Mouse (Mus musculus) liver, embryonic 15.5 days (tissue): ENCODE results near the gene Ccdc43. TPM values are rescaled to one million over a fixed set of nuclear protein-coding genes. Genes with fewer than 3 reads are reported as not detected.
"Not testable (repeated sequence)": the region's sequence is repeated elsewhere in the genome, so short reads cannot be mapped to it uniquely, and the experiment has no call there.

Source experiments
- ATAC-seq: fragments of 200-750 bp; cut with Nextera tagmentation; 2 replicates; pipeline ENCODE4 v1.8.0; 2017; ENCODE audit warnings: moderate number of reproducible peaks, mild to moderate bottlenecking, moderate library complexity; ENCODE audit not compliant: insufficient read depth
- H3K27ac ChIP-seq: fragments of 300-500 bp; sonication (generic); replicated peaks from 2 replicates; pipeline ENCODE4 v1.5.1; 2015; ENCODE audit warnings: mild to moderate bottlenecking, inconsistent platforms
- H3K27me3 ChIP-seq: fragments of 300-500 bp; sonication (generic); 2 replicates; pipeline ENCODE4 v1.6.1; 2015; ENCODE audit warnings: mild to moderate bottlenecking, inconsistent platforms
- H3K36me3 ChIP-seq: fragments of 300-500 bp; sonication (generic); replicated peaks from 2 replicates; pipeline ENCODE4 v1.6.1; 2015; ENCODE audit warnings: moderate library complexity, mild to moderate bottlenecking, inconsistent platforms
- H3K4me1 ChIP-seq: fragments of 300-500 bp; sonication (generic); replicated peaks from 2 replicates; pipeline ENCODE4 v1.6.1; 2015; ENCODE audit warnings: inconsistent platforms
- H3K4me2 ChIP-seq: fragments of 300-500 bp; sonication (generic); 2 replicates; pipeline ENCODE4 v1.6.1; 2015; ENCODE audit warnings: moderate library complexity, mild to moderate bottlenecking, inconsistent platforms
- H3K4me3 ChIP-seq: fragments of 300-500 bp; sonication (generic); replicated peaks from 2 replicates; pipeline ENCODE4 v1.5.1; 2015; ENCODE audit warnings: mild to moderate bottlenecking, inconsistent platforms
- H3K9ac ChIP-seq: fragments of 300-500 bp; sonication (generic); 2 replicates; pipeline ENCODE4 v1.6.1; 2015; ENCODE audit warnings: moderate library complexity, mild to moderate bottlenecking, inconsistent platforms
- H3K9me3 ChIP-seq: fragments of 300-500 bp; sonication (generic); replicated peaks from 2 replicates; pipeline ENCODE4 v1.6.1; 2016; ENCODE audit warnings: inconsistent platforms
- WGBS: fragments of 180-500 bp; shearing (Covaris S2); methylation state at CpG from one replicate; pipeline ENCODE4 v1.1.7; 2015; ENCODE audit warnings: mixed read lengths; ENCODE audit not compliant: insufficient replicate concordance; 5-methylcytosine and 5-hydroxymethylcytosine counted together
- polyA plus RNA-seq: library from polyadenylated mRNA; unstranded; fragments of >200 nt; fragmentation: Nextera tagmentation; extraction: Ambion mirVana; gene quantifications from 2 replicates; pipeline ENCODE4 v1.2.1, GENCODE M21; 2015

Ccdc43 gene
- polyA plus RNA-seq, 1 experiment from 2014 or later = 13.6 TPM

GRCm38 (mm10) chr11:102731366-102731765 is 33.8 kb upstream of the Ccdc43 start:
- no peak overlapping the region for H3K9ac ChIP-seq
- H3K36me3 ChIP-seq = no peaks in the 10 kb centered on the region
- 0 out of 2 replicates have a peak, but pooled peaks cover 4% of the 10 kb centered on the region for H3K27me3 ChIP-seq
- 28% methylated on average over 6 of the region's 6 CpGs for WGBS
- H3K9me3 ChIP-seq = no peaks in the 10 kb centered on the region
- no peak overlapping the region for H3K4me3 ChIP-seq
- no peak overlapping the region for H3K27ac ChIP-seq
- no peak overlapping the region for H3K4me2 ChIP-seq
- H3K4me1 ChIP-seq = no peaks in the 10 kb centered on the region
- ATAC-seq = no peak

DNA sequence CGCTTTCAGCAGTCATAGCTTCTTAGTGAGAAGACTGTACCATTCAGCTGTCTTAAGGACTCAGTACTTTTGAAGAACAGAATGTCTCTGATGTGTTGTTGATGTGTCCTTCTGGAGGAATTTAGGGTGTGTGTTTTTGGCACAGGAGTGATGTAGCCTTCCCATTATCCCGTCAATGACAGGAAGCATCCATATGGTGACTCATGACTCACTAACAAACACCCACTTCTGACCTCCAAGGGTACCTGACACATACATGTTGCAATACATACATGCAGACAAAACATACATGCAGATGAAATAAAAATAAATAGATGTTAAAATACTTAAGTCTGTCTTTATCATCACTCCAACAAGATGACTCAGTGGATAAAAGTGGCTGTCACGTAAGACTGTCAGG is 32.3 kb upstream of the Ccdc43 start:
- no peak overlapping the region for H3K4me2 ChIP-seq
- 72% methylated on average over 3 of the region's 3 CpGs for WGBS
- H3K27me3 ChIP-seq = 0 out of 2 replicates have a peak, but pooled peaks cover 7% of the 10 kb centered on the region
- H3K36me3 ChIP-seq = no peaks in the 10 kb centered on the region
- H3K27ac ChIP-seq = no peak overlapping the region
- H3K9ac ChIP-seq = no peak overlapping the region
- no peaks in the 10 kb centered on the region for H3K9me3 ChIP-seq
- H3K4me3 ChIP-seq = no peak overlapping the region
- no peak for ATAC-seq
- no peaks in the 10 kb centered on the region for H3K4me1 ChIP-seq

DNA sequence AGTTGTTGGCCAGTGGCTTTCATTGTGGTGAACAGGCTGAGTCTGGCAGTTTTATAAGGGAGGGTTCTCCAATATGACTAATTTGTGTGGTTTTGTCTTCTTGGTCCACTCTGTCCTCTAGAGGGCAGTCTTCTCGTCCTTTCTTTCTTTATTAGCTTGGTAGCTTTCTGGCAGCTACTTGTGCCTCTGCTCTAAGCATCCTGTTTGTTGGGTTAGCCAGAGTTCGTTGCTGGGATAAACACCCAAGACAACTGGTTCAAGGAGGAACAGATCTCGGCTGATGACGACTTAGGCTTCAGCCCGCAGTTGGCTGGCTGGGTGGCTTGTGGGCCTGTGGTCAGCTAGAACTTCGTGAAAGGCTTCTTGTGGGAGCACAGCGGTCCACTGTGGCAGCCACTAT is 31.0 kb upstream of the Ccdc43 start:
- ATAC-seq = no peak
- Histone ChIP-seq H3K27ac (no peak overlapping the region), H3K4me2 (no peak overlapping the region), H3K9ac (no peak overlapping the region), H3K27me3 (0 out of 2 replicates have a peak, but pooled peaks cover 10% of the 10 kb centered on the region), H3K36me3 (no peaks in the 10 kb centered on the region), H3K9me3 (no peaks in the 10 kb centered on the region), H3K4me3 (no peak overlapping the region), H3K4me1 (no peaks in the 10 kb centered on the region)
- 30% methylated on average over 7 of the region's 7 CpGs for WGBS

GRCm38 (mm10) chr11:102725574-102725973 is 28.0 kb upstream of the Ccdc43 start:
- Histone ChIP-seq H3K4me2 (no peak overlapping the region), H3K36me3 (no peaks in the 10 kb centered on the region), H3K27me3 (0 out of 2 replicates have a peak, but pooled peaks cover 6% of the 10 kb centered on the region), H3K9ac (no peak overlapping the region), H3K27ac (no peak overlapping the region), H3K4me3 (no peak overlapping the region), H3K9me3 (no peaks in the 10 kb centered on the region), H3K4me1 (no peaks in the 10 kb centered on the region)
- WGBS = 25% methylated on average over 3 of the region's 3 CpGs
- ATAC-seq = no peak

DNA sequence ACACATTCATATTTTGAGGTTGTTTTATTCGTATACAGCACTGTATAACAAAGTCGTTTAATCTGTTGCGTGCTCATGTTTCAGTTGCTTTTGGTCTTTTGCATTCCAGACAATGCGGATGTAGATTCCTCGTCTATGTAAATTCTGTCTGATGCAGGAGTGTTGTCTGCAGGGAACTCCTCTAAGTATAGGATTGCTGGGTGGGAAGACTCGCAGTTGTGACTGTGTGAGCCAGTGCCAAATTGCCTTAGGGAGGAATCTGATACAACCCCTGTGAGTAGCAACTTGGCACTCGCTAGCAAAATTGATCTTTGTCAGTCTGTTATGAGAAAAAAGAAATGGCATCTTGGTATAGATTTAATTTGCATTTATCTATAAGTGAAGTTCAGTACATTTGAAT is 18.6 kb upstream of the Ccdc43 start:
- H3K9me3 ChIP-seq = no peaks in the 10 kb centered on the region
- no peaks in the 10 kb centered on the region; the same call in 1 of the 2 replicates for H3K27me3 ChIP-seq
- no peaks in the 10 kb centered on the region for H3K36me3 ChIP-seq
- H3K4me2 ChIP-seq = no peak overlapping the region
- no peak overlapping the region for H3K27ac ChIP-seq
- H3K4me1 ChIP-seq = no peaks in the 10 kb centered on the region
- WGBS = 68% methylated on average over 7 of the region's 7 CpGs
- ATAC-seq = no peak
- H3K4me3 ChIP-seq = no peak overlapping the region
- H3K9ac ChIP-seq = no peak overlapping the region

DNA sequence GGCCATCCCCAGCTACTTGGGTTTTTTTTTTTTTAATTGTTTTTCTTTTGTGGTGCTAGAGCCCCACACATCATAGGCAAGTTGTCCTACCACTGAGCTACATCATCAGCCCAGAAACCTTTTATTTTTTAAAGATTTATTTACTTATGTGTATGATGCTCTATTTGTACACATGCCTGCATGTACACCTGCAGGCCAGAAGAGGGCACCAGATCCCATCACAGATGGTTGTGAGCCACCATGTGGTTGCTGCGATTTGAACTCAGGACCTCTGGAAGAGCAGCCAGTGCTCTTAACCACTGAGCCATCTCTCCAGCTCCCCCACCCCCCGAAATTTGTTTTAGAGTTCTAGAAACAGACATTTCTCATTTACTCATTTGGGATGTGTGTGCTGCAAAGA is 17.0 kb upstream of the Ccdc43 start:
- 65% methylated on average over 2 of the region's 2 CpGs for WGBS
- H3K9me3 ChIP-seq, ATAC-seq: not testable (repeated sequence)

GRCm38 (mm10) chr11:102712411-102712810 is 14.8 kb upstream of the Ccdc43 start:
- H3K36me3 ChIP-seq = no peaks in the 10 kb centered on the region
- H3K4me1 ChIP-seq = no peaks in the 10 kb centered on the region
- no peak for ATAC-seq
- no peak overlapping the region for H3K27ac ChIP-seq
- H3K4me2 ChIP-seq = no peak overlapping the region
- H3K9me3 ChIP-seq = no peaks in the 10 kb centered on the region
- H3K9ac ChIP-seq = no peak overlapping the region
- 63% methylated on average over 4 of the region's 4 CpGs for WGBS
- H3K27me3 ChIP-seq = no peaks in the 10 kb centered on the region; the same call in 1 of the 2 replicates
- H3K4me3 ChIP-seq = no peak overlapping the region

More for the DNA sequence above, 17.0 kb upstream of the Ccdc43 start:
- H3K4me1 ChIP-seq, H3K4me2 ChIP-seq, H3K36me3 ChIP-seq, H3K27ac ChIP-seq, H3K27me3 ChIP-seq, H3K9ac ChIP-seq, H3K4me3 ChIP-seq: not testable (repeated sequence)

DNA sequence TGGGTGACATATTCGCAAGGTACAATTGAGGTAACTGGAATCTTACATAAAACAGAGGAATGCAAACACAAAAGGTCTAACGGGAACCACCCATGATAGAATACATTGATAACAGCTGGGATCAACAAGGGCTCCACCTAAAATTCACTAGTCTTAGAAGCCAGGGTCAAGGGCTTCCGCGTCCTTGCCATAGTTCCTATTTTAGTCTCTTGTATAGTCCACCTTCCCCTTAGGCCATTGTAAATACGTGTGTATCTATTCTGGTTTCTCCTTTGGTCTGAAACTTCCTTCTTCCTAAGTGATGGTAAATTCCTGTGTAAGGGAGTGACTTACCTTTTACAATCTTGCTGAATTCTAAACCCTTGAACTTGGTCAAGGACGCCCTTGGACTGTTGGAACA is 4.6 kb upstream of the Ccdc43 start:
- ATAC-seq, H3K4me3 ChIP-seq: not testable (repeated sequence)
- 69% methylated on average over 6 of the region's 6 CpGs for WGBS

GRCm38 (mm10) chr11:102698018-102698476 is 465 bp upstream of the Ccdc43 start:
- Histone ChIP-seq H3K27me3 (no peaks in the 10 kb centered on the region), H3K4me3 (peak overlapping the region; percentile 74), H3K4me1 (peaks cover 24% of the 10 kb centered on the region; the same call in 1 of the 2 replicates), H3K9ac (peak overlapping the region; percentile 65), H3K36me3 (no peaks in the 10 kb centered on the region), H3K9me3 (no peaks in the 10 kb centered on the region), H3K27ac (no peak overlapping the region), H3K4me2 (peak overlapping the region; percentile 80)
- WGBS = 11% methylated on average over 9 of the region's 9 CpGs
- no peak for ATAC-seq

More for the DNA sequence above, 4.6 kb upstream of the Ccdc43 start:
- peaks cover 14% of the 10 kb centered on the region; the same call in 1 of the 2 replicates for H3K4me1 ChIP-seq
- H3K9ac ChIP-seq, H3K27ac ChIP-seq, H3K4me2 ChIP-seq, H3K27me3 ChIP-seq, H3K36me3 ChIP-seq, H3K9me3 ChIP-seq: not testable (repeated sequence)

DNA sequence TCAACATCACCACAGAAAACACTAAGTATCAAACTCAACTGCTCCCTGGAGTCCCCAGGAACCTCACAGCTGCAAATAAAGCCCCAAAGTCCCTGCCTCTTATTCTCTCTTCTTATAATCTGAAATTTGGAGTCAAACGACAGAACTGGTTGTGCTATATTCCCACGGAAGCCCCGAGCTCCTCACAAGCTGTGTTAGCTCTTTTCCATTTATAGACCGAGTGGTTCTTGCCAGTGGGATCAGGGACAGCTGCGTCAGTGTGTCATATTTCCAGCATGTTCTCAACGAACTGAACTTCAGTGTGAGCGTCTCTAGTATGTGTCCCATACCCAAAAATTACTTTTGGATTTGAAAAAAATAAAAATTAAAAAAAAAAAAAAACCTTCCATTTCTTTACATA is 2.3 kb downstream of the Ccdc43 start:
- 77% methylated on average over 7 of the region's 7 CpGs for WGBS
- Histone ChIP-seq H3K27me3 (no peaks in the 10 kb centered on the region), H3K4me2 (no peak overlapping the region)

GRCm38 (mm10) chr11:102690162-102690561 is 7.4 kb downstream of the Ccdc43 start:
- no peak for ATAC-seq
- Histone ChIP-seq H3K9me3 (no peaks in the 10 kb centered on the region), H3K4me2 (no peak overlapping the region), H3K27ac (no peak overlapping the region), H3K4me3 (no peak overlapping the region), H3K36me3 (peaks cover 16% of the 10 kb centered on the region; the same call in 1 of the 2 replicates), H3K9ac (no peak overlapping the region), H3K4me1 (no peaks in the 10 kb centered on the region), H3K27me3 (no peaks in the 10 kb centered on the region)
- WGBS = 53% methylated on average over 6 of the region's 6 CpGs

More for the DNA sequence above, 2.3 kb downstream of the Ccdc43 start:
- H3K9ac ChIP-seq = no peak overlapping the region
- H3K27ac ChIP-seq = no peak overlapping the region
- H3K4me1 ChIP-seq = peaks cover 24% of the 10 kb centered on the region; the same call in 1 of the 2 replicates
- H3K9me3 ChIP-seq = no peaks in the 10 kb centered on the region
- H3K36me3 ChIP-seq = 0 out of 2 replicates have a peak, but pooled peaks cover 2% of the 10 kb centered on the region
- no peak for ATAC-seq
- no peak overlapping the region for H3K4me3 ChIP-seq
